Mouse (Mus musculus) ovary, postnatal 14 days (tissue): Measurements from ENCODE around the gene Nelfa.
"Not testable (repeated sequence)": the region's sequence is repeated elsewhere in the genome, so short reads cannot be mapped to it uniquely, and the experiment has no call there.

Experiments used
- DNase-seq: peaks from one replicate; pipeline ENCODE4 v3.0.0; 2022; ENCODE audit warnings: low spot score

Nelfa gene

GRCm38 (mm10) chr5:33919466-33919865, 16.7 kb downstream of the Nelfa start:
- no peak for DNase-seq

- not testable (repeated sequence) for DNase-seq
Observed at GRCm38 (mm10) chr5:33916616-33917015, 19.6 kb downstream of the Nelfa start.

GRCm38 (mm10) chr5:33915031-33915430, 21.2 kb downstream of the Nelfa start:
- not testable (repeated sequence) for DNase-seq

- DNase-seq = no peak
Observed at GRCm38 (mm10) chr5:33903176-33903575, 33.0 kb downstream of the Nelfa start.

GRCm38 (mm10) chr5:33902696-33903095, 33.5 kb downstream of the Nelfa start:
- no peak for DNase-seq

- DNase-seq = no peak
Observed at GRCm38 (mm10) chr5:33901278-33901677, 34.9 kb downstream of the Nelfa start.

GRCm38 (mm10) chr5:33900701-33901263, 35.4 kb downstream of the Nelfa start:
- DNase-seq = no peak

- no peak for DNase-seq
Observed at GRCm38 (mm10) chr5:33900101-33900500, 36.1 kb downstream of the Nelfa start.

- no peak for DNase-seq
Observed at GRCm38 (mm10) chr5:33899245-33899644, 37.0 kb downstream of the Nelfa start.

- DNase-seq = no peak
Observed at GRCm38 (mm10) chr5:33898671-33899070, 37.5 kb downstream of the Nelfa start.

- DNase-seq = no peak
Observed at GRCm38 (mm10) chr5:33897158-33897557, 39.1 kb downstream of the Nelfa start.

GRCm38 (mm10) chr5:33895116-33895515, 41.1 kb downstream of the Nelfa start:
- DNase-seq = no peak

GRCm38 (mm10) chr5:33893406-33893805, 42.8 kb downstream of the Nelfa start:
- no peak for DNase-seq

- no peak for DNase-seq
Observed at GRCm38 (mm10) chr5:33881118-33881517, 55.1 kb downstream of the Nelfa start.

GRCm38 (mm10) chr5:33875472-33875871, 60.7 kb downstream of the Nelfa start:
- DNase-seq = no peak

GRCm38 (mm10) chr5:33857693-33858092, 78.5 kb downstream of the Nelfa start:
- no peak for DNase-seq

GRCm38 (mm10) chr5:33854019-33854418, 82.2 kb downstream of the Nelfa start:
- no peak for DNase-seq

- no peak for DNase-seq
Observed at GRCm38 (mm10) chr5:33853086-33853485, 83.1 kb downstream of the Nelfa start.

GRCm38 (mm10) chr5:33851466-33851865, 84.7 kb downstream of the Nelfa start:
- DNase-seq = no peak
